8 mouse cellular contexts compared by ENCODE assay signal in the genomic region with DNA sequence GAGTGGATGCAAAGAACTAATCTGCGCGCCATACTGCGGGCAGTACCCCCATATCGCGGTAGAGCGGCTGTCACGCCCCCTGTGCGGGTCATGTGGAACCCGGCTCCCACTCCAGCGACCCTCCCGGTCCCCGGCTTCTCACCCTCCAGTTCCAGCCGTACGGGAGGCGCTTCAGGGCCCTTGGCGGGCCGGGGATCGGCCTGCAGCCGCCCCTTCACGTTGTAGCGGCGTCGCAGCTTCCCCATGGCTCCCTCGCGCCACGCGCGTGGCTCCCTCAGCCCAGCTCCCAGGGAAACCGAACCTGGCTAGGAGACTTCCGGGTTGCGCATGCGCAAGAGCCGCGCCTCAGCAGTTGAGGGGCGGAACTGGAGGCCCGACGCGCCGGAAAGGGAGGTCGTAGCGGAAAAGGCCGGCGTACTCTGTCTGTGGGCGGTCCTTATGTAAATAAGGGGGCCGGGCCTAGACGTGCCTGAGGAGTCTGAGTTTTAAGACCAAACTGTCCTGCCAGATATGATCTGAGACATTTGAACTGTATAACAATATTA. TPM values are rescaled to one million over a fixed set of nuclear protein-coding genes. Genes with fewer than 3 reads are reported as not detected.
DNase-seq lines count a peak whose midpoint lies in the region; ATAC-seq lines count a peak whose summit lies in the region.

TSS of gene Dhx37 (minus strand) at position 329 of the 545 bp plus-strand sequence.

- H3K27ac ChIP-seq in brown adipose tissue, adult 24 weeks (replicated peaks; ENCODE audit: low read depth, low read length), result peak within 1 kb of the TSS; percentile 31
- H3K27ac ChIP-seq in heart, embryonic 13.5 days (replicated peaks), result 0 out of 2 replicates have a peak within 1 kb of the TSS, but pooled peaks have one; percentile 40
- H3K27ac ChIP-seq in liver, embryonic 12.5 days, result peak within 1 kb of the TSS; percentile 80
- peak within 1 kb of the TSS; percentile 12; the same call in 1 of the 2 replicates for H3K27ac ChIP-seq in stomach, embryonic 15.5 days

- ATAC-seq in heart, embryonic 13.5 days (ENCODE audit: extremely low read depth, insufficient number of reproducible peaks, low FRiP score, low TSS enrichment), result peak; percentile 92
- ATAC-seq in liver, embryonic 12.5 days, result peak; percentile 97
- ATAC-seq in stomach, embryonic 15.5 days (ENCODE audit: insufficient read depth, low FRiP score, low read depth), result peak; percentile 98

- H3K9ac ChIP-seq in heart, embryonic 13.5 days, result peak within 1 kb of the TSS; percentile 91
- peak within 1 kb of the TSS; percentile 89 for H3K9ac ChIP-seq in liver, embryonic 12.5 days
- H3K9ac ChIP-seq in stomach, embryonic 15.5 days, result peak within 1 kb of the TSS; percentile 63

- peak within 1 kb of the TSS; percentile 94 for H3K4me2 ChIP-seq in heart, embryonic 13.5 days
- peak within 1 kb of the TSS; percentile 94 for H3K4me2 ChIP-seq in liver, embryonic 12.5 days
- peak within 1 kb of the TSS; percentile 88 for H3K4me2 ChIP-seq in stomach, embryonic 15.5 days

- peaks cover 26% of the 10 kb centered on the region for H3K36me3 ChIP-seq in heart, embryonic 13.5 days
- H3K36me3 ChIP-seq in liver, embryonic 12.5 days, result peaks cover 32% of the 10 kb centered on the region
- peaks cover 20% of the 10 kb centered on the region for H3K36me3 ChIP-seq in stomach, embryonic 15.5 days

- WGBS in heart, embryonic 13.5 days, result under 1% methylated on average over 46 of the region's 46 CpGs
- WGBS in liver, embryonic 12.5 days (ENCODE audit: insufficient replicate concordance), result under 1% methylated on average over 46 of the region's 46 CpGs
- under 1% methylated on average over 46 of the region's 46 CpGs for WGBS in stomach, embryonic 15.5 days

- H3K9me3 ChIP-seq in heart, embryonic 13.5 days, result no peaks in the 10 kb centered on the region
- H3K9me3 ChIP-seq in liver, embryonic 12.5 days (replicated peaks), result no peaks in the 10 kb centered on the region
- no peaks in the 10 kb centered on the region for H3K9me3 ChIP-seq in stomach, embryonic 15.5 days

- H3K4me1 ChIP-seq in brown adipose tissue, adult 24 weeks (ENCODE audit: control insufficient read depth, insufficient read depth, insufficient read length, low read length), result peaks cover 3% of the 10 kb centered on the region; the same call in 1 of the 2 replicates
- peaks cover 18% of the 10 kb centered on the region for H3K4me1 ChIP-seq in heart, embryonic 13.5 days
- H3K4me1 ChIP-seq in liver, embryonic 12.5 days, result peaks cover 25% of the 10 kb centered on the region
- H3K4me1 ChIP-seq in stomach, embryonic 15.5 days, result peaks cover 10% of the 10 kb centered on the region

- DNase-seq in CD4-positive, CD25-positive, alpha-beta regulatory T cell, adult 2 months (ENCODE audit: low read depth, low spot score), result peak; percentile 98
- peak; percentile 72 for DNase-seq in fat pad, adult 2 months (ENCODE audit: extremely low read depth, low read depth, low spot score)
- peak; percentile 97 for DNase-seq in kidney, postnatal 10 days
- DNase-seq in natural killer cell, adult 2 months (ENCODE audit: low spot score in 2 of 2), result peak; percentile 89 to 94

- peak within 1 kb of the TSS; percentile 86 for H3K4me3 ChIP-seq in brown adipose tissue, adult 24 weeks (ENCODE audit: insufficient read depth, low read depth, low read length)
- H3K4me3 ChIP-seq in heart, embryonic 13.5 days, result peak within 1 kb of the TSS; percentile 82
- peak within 1 kb of the TSS; percentile 83 for H3K4me3 ChIP-seq in liver, embryonic 12.5 days
- peak within 1 kb of the TSS; percentile 81 for H3K4me3 ChIP-seq in stomach, embryonic 15.5 days (replicated peaks)

- H3K27me3 ChIP-seq in heart, embryonic 13.5 days (replicated peaks), result no peaks in the 10 kb centered on the region
- H3K27me3 ChIP-seq in liver, embryonic 12.5 days (replicated peaks), result no peaks in the 10 kb centered on the region
- no peaks in the 10 kb centered on the region for H3K27me3 ChIP-seq in stomach, embryonic 15.5 days (replicated peaks)

RNA-seq across cellular contexts. Expression of gene Dhx37, which starts in this region (rescaled TPM):
- polyA plus RNA-seq in brown adipose tissue, adult 24 weeks (2012; ENCODE audit: insufficient read depth, insufficient read length, missing spikeins), result 5.0 and 16.9 TPM in 2 replicates
- 8.5 and 9.8 TPM in 2 replicates for polyA plus RNA-seq in heart, embryonic 13.5 days (2015; fragmentation: Nextera tagmentation; extraction: Ambion mirVana)
- 11.3 and 11.4 TPM in 2 replicates for polyA plus RNA-seq in liver, embryonic 12.5 days (2016; fragmentation: Nextera tagmentation; extraction: Ambion mirVana)
- polyA plus RNA-seq in stomach, embryonic 15.5 days (2015; fragmentation: Nextera tagmentation; extraction: Ambion mirVana), result 10.8 and 11.5 TPM in 2 replicates

Comparison
In these comparisons a context has a peak if more than half of its experiments do, and no peak if none do; other contexts are left out.
1. Peak in every context shown above with its lines: DNase-seq, ATAC-seq, H3K4me3 ChIP-seq and H3K27ac ChIP-seq.
2. H3K27ac ChIP-seq: peak in every context shown above with its lines; median percentile 80 in liver, embryonic 12.5 days; 40 in heart, embryonic 13.5 days; 31 in brown adipose tissue, adult 24 weeks; 12 in stomach, embryonic 15.5 days.